Mouse (Mus musculus): Measurements from ENCODE around the gene Nkx2-4.

DNA sequence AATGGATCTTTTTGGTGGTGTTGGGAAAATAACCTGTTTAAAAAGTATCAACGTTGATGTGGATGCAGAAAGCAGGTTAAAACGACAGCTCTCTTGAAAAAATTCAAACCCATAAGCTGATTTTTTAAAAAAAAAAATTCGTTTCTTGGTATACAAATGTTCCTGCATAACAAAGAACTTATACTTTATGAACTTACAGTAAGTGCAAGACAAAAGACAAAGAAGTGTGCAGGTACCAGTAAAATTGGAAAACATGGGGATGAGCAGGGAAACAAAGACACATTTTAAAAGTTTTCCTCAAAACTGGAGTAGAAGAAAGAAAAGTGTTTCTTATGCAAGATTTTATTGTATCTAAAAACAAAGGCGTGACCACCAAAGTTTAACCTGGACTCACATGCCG lies 1.2 kb upstream of the Nkx2-4 start:
- TF ChIP-seq POLR2A (IDR thresholded peaks at IDR 0.05; ENCODE audit: borderline replicate concordance, extremely low read depth, low read depth, low read length) = no peak
- TF ChIP-seq CTCF (IDR thresholded peaks at IDR 0.05; ENCODE audit: insufficient read depth, low read length) = no peak

All from lung, adult 2 months (tissue).